Mouse (Mus musculus): Measurements from ENCODE around the gene Zfp408. TPM values are rescaled to one million over a fixed set of nuclear protein-coding genes. Genes with fewer than 3 reads are reported as not detected.

Gene Zfp408
- 14.9 and 15.3 TPM in 2 replicates for polyA plus RNA-seq (2012; rRNA removed)

DNA sequence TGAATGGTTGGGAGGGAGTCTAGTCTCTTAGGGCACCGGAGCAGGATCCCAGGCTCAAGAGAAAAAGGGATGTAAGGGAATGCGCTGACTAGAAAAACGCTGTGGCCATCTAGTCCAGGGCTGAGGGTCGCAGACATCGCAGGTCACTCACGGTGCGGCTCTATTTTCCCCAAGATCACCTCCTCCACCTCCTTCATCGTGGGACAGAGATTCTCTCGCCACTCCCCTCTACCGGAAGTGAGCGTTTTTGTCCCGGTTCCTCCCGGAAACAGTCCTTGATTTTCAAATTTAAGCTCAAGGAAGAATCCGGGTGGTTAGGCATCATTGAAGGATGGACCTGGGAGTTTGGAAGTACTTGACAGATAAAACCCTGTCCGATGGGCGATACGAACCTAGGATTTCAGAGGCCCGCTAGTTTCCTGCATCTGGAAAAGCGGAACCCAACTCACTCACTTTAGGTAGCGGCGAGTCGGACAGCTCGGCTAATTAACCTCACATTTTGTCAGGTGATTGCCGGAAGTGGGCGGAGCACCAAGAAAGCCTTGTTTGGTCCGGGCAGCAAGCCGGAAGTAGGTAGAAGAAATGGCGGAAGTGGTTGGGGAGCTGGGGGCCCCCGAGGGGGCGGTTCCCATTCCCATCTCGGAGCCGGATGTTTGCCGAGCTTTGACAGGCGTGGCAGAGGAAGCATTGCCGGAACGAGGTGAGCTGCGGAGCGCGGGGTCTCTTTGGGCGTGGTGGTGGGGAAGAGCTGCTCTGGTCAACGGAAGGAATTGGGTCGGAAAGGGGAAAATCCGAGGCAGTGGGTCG is at the start of gene Zfp408, which contains the start of gene Arhgap1:
Gene Zfp408, minus strand, starts transcription at position 239 of the 807 bp plus-strand sequence.
Gene Arhgap1, plus strand, starts transcription at position 308 of the 807 bp plus-strand sequence.
- DNase-seq (ENCODE audit: extremely low spot score in 1 of 2, low spot score in 1 of 2): peak; percentile 96 to 98

GRCm38 (mm10) chr2:91699225-91699624 is 49.6 kb upstream of the Zfp408 start:
- no peak for DNase-seq (ENCODE audit: extremely low spot score in 1 of 2, low spot score in 1 of 2)

GRCm38 (mm10) chr2:91696225-91696590 is 46.6 kb upstream of the Zfp408 start:
- peak in 1 of 2 experiments; percentile 32 for DNase-seq (ENCODE audit: extremely low spot score in 1 of 2, low spot score in 1 of 2)

DNA sequence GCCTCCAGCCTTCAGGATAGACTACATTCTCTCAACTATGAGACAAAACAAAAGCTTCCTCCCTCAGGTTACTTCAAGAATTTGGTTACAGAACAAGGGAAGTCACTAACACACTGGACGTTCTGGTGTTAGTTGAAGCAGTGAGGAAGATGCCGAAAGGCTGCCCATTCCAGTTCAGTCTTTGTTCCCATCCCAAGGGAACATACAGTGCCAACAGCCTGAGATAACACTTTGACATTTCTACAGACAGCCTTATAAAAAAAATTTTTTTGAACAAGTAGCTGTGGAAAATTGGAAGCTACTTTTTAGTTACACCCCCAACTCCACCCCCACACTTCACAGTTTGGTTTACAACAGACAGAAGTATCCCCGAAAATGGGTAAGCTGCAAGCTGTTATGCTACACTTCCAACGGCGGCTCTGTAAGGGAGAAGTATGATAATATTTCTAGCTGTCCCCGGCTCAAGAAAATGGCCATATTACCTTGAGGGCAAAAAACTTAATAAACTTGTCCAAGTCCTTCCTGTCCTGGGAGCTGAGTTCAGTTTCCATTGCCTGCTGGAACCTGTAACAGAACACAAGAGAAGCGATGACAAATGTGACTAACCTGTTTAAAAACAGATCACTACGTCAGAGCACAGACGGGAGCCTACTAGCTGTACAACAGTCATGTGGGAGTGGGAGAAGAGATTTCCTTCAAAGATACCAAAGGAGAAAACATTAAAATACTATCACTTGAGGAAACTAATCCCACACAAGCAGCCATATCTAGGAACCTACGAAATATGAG is 46.0 kb upstream of the Zfp408 start:
- DNase-seq (ENCODE audit: extremely low spot score in 1 of 2, low spot score in 1 of 2): peak in 1 of 2 experiments; percentile 56

GRCm38 (mm10) chr2:91689452-91689851 is 39.9 kb upstream of the Zfp408 start:
- peak; percentile 44 to 48 for DNase-seq (ENCODE audit: extremely low spot score in 1 of 2, low spot score in 1 of 2)

- DNase-seq (ENCODE audit: extremely low spot score in 1 of 2, low spot score in 1 of 2): peak in 1 of 2 experiments; percentile 30
These were observed 34.3 kb upstream of the Zfp408 start for GRCm38 (mm10) chr2:91683919-91684318.

- peak; percentile 41 to 90 for DNase-seq (ENCODE audit: extremely low spot score in 1 of 2, low spot score in 1 of 2)
These were observed 33.3 kb upstream of the Zfp408 start for GRCm38 (mm10) chr2:91682850-91683249.

GRCm38 (mm10) chr2:91676961-91677360 is 27.4 kb upstream of the Zfp408 start:
- DNase-seq (ENCODE audit: extremely low spot score in 1 of 2, low spot score in 1 of 2): no peak

DNA sequence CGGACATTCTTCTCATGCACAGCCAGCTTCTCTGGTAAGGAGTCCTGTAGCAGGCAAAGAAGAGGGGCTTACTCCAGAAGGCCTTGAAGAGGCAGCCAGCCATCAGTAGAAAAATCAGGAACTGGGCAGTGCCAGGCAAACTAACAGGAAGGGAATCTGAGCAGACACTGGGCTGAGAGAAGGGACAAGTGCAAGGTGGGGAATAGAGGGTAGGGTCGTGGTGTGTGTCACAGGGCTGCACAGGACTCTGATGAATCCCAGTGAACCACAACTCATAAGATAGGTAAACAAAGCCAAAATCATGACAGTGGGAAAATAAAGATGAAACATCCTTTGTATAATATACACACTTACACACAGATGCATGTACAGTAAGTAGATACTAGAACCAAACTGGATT is 26.8 kb upstream of the Zfp408 start:
- DNase-seq (ENCODE audit: extremely low spot score in 1 of 2, low spot score in 1 of 2): no peak

GRCm38 (mm10) chr2:91674895-91675294 is 25.3 kb upstream of the Zfp408 start:
- peak in 1 of 2 experiments; percentile 64 for DNase-seq (ENCODE audit: extremely low spot score in 1 of 2, low spot score in 1 of 2)

DNA sequence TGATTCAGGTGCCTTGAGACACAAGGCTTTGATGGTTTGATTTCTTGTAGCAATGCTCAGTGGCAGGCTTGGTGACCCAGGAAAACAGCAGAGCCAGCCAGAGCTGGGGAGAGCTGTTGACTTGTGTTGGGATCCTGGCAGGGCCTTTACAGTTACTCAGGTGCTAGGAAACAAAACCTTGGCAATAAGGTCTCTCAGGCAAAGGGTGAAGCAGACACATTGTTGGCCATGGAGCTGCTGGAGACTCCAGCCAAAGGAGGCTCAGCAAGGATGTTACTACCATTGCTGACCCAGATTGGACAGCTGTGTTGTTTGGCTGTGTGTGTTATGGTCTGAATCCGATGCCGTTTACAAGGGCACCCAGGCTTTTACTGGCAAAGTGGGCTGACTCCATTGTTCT is 24.0 kb upstream of the Zfp408 start:
- no peak for DNase-seq (ENCODE audit: extremely low spot score in 1 of 2, low spot score in 1 of 2)

DNA sequence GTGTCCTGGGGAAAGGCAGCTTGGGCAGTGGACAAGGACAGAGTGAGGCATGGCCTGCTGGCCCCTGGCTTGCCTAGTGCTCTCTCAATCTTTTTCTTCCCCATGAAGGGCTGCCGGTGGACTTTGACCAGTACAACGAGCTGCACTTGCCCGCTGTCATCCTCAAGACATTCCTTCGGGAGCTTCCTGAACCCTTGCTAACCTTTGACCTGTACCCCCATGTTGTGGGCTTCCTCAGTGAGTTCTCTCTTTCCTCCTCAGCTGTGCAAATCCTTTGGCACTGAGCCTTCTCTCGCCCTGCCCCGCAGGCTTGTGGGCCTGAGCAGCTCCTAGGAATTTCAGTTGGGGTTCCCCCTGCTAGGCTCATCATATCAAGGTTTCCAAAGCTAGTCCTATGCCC is 20.4 kb upstream of the Zfp408 start:
- DNase-seq (ENCODE audit: extremely low spot score in 1 of 2, low spot score in 1 of 2): no peak

- DNase-seq (ENCODE audit: extremely low spot score in 1 of 2, low spot score in 1 of 2): no peak
These were observed 19.7 kb upstream of the Zfp408 start for GRCm38 (mm10) chr2:91669326-91669725.

- DNase-seq (ENCODE audit: extremely low spot score in 1 of 2, low spot score in 1 of 2): no peak
These were observed 18.2 kb upstream of the Zfp408 start for GRCm38 (mm10) chr2:91667747-91668146.

DNA sequence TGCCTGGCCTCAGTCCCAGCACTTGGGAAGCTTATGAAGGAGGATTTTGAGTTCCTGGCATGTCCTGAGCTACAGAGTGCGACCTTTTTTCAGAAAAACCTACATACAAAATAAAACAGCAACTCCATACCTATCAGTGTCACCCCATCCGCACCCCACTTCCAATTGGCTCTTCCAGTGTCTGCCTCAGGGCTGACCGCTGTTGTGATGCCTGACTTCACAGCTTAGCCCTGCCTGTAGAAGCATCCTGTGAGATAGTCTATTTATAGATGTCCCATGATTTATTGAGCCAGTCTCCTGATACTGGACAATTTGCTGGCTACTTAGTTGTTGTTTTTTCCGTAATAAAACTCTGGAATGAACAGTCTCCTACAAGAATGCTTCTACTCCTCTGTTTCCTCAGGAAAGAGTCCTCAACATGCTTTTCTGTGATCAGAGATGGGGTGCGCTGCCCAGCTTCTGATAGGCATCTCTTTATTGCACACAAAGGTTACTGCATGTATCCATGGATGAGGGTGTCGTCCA is 16.9 kb upstream of the Zfp408 start:
- DNase-seq (ENCODE audit: extremely low spot score in 1 of 2, low spot score in 1 of 2): no peak

DNA sequence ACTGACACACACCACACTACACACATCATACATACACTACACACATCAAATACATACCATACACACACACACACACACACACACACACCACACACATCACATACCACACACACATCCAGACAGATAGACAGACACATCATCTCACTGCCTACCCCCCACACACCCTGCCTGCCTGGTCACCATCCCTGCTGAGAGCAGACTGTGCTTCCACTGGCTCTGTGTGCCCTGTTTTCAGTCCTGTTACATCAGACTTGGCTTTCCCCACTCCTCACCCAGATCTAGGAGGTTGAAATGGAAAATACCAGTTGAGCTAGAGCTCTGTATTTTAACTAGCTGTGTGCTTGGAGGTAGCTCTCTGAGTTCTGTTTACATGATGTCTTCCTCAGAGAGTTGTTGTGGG is 15.2 kb upstream of the Zfp408 start:
- DNase-seq (ENCODE audit: extremely low spot score in 1 of 2, low spot score in 1 of 2): no peak

DNA sequence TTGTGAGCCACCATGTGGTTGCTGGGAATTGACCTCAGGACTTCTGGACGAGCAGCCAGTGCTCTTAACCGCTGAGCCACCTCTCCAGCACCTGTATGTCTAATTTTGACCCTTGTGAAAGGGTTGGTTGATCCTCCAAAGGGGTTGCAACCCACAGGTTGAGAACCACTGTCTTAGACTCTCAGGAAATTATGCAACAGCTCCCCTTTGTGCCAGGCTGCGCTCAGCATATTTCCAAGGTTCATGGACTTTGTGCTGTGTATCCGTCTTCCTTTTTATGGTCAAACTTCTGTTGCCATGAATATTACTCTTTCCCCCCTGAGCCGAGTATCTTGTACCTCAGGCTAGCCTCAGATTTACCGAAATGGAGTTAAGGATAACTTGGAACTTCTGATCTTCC is 11.4 kb upstream of the Zfp408 start:
- no peak for DNase-seq (ENCODE audit: extremely low spot score in 1 of 2, low spot score in 1 of 2)

DNA sequence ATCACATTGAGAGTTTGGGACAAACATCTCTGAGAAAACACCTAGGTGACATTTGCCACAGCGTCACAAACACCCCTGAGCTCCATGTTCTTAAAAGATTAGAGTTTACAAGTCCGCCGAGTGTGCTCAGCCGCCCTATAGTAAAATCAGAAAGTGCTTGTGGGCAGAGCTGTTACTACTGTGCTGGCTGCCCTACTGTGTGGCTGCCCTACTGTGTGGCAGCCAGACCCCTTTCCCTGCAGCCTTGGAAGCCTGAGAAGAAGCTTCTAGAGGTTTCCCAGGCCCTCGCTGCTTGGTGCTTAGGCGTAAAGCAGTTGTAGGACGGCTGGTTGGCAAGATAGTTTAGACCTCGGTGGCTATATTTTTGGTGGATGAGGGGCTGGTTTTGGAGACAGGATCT is 10.1 kb upstream of the Zfp408 start:
- no peak for DNase-seq (ENCODE audit: extremely low spot score in 1 of 2, low spot score in 1 of 2)

DNA sequence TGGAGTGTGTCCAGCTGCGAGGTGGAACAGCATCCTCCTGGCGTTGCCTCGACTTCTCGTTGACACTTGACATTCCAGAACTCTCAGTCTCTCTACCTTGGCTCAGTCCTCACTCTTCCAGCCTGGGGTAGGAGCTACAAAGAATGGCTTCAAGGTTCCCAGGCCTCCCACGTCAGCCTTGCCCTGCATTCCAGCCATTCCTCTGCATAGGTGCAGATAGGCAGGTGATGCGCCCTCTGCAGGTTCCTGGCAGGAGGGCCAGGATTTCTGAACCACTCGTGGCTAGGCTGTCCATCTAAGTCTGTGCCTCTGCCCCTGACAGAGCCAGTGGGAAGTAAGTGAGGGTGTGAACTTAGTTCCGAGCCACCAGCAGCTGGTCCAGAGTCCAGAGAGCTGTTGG is 7.2 kb upstream of the Zfp408 start:
- no peak for DNase-seq (ENCODE audit: extremely low spot score in 1 of 2, low spot score in 1 of 2)

DNA sequence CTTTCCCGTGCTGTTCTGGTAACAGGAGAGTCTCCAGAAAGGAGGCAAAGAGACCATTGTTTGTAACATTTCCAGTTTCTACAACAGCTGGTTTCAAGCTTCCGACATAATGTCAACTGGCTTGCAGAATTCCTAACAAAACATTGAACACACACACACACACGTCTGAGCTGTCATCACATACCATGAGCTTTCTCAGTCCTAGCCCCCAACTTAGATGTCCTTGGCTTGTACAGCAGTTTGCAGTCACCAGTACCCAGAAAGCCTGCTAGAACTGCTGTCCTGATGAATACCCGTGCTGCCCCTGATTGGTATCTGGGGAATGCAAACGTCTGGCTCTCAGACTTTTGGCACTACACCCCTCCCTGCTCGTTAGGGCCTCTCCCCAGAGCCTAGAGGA is 6.2 kb upstream of the Zfp408 start:
- DNase-seq (ENCODE audit: extremely low spot score in 1 of 2, low spot score in 1 of 2): no peak

DNA sequence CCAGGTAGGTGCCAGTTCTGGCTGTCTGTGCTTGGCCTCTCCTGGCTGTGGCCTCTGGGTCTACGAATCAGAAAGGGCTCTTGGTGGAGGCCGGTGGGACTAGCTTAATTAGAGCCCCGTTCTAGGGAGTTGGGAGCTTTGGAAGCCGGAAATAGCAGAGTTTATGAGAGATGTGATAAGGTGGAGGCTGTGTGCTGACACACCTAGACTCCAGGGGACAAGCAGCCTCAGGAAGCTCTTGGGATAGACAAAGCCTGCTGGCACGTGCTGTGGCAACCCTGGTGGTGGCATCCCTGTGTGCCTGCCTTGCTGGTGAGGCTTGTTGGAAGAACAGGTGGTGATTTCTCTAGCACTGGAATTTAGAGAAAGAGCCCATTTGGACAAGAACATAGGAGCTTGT is 5.8 kb upstream of the Zfp408 start:
- no peak for DNase-seq (ENCODE audit: extremely low spot score in 1 of 2, low spot score in 1 of 2)
